Mouse (Mus musculus) liver, embryonic 14.5 days (tissue): ENCODE results near the gene Satb1. TPM values are rescaled to one million over a fixed set of nuclear protein-coding genes. Genes with fewer than 3 reads are reported as not detected.

ENCODE experiments used
- ATAC-seq: fragments of 200-750 bp; cut with Nextera tagmentation; 2 replicates; pipeline ENCODE4 v1.8.0; 2017; ENCODE audit warnings: moderate number of reproducible peaks, mild to moderate bottlenecking, moderate library complexity; ENCODE audit not compliant: insufficient read depth
- DNase-seq, 3 experiments: peaks; one replicate each; pipeline ENCODE4 v3.0.0-alpha.2; 2012 to 2013; ENCODE audit warnings: low read depth in 3 of 3, low spot score in 3 of 3
- H3K27ac ChIP-seq: fragments of 300-500 bp; sonication (generic); 2 replicates; pipeline ENCODE4 v1.5.1; 2014; ENCODE audit warnings: moderate library complexity, mild to moderate bottlenecking, control low read depth, inconsistent platforms
- H3K27me3 ChIP-seq: fragments of 300-500 bp; sonication (generic); 2 replicates; pipeline ENCODE4 v1.6.1; 2014; ENCODE audit warnings: mild to moderate bottlenecking, low read length, moderate library complexity; ENCODE audit not compliant: control insufficient read depth, insufficient read depth
- H3K36me3 ChIP-seq: fragments of 300-500 bp; sonication (generic); replicated peaks from 2 replicates; pipeline ENCODE4 v1.6.1; 2014; ENCODE audit warnings: low read depth; ENCODE audit not compliant: control insufficient read depth, insufficient read depth
- H3K4me1 ChIP-seq, 2 experiments: fragments of 200-500 bp in 1 of 2; fragments of 300-500 bp in 1 of 2; sonication (generic) in 1 of 2; replicated peaks; 2 replicates each; pipeline ENCODE4 v1.6.1; 2012 to 2014; ENCODE audit warnings: antibody characterized with exemption in 1 of 2, inconsistent platforms in 1 of 2, low read length in 1 of 2; ENCODE audit not compliant: control insufficient read depth in 2 of 2, insufficient read depth in 2 of 2
- H3K4me2 ChIP-seq: fragments of 300-500 bp; sonication (generic); 2 replicates; pipeline ENCODE4 v1.6.1; 2014; ENCODE audit warnings: low read depth, mild to moderate bottlenecking, control low read depth, moderate library complexity
- H3K4me3 ChIP-seq, 2 experiments: fragments of 200-500 bp in 1 of 2; fragments of 300-500 bp in 1 of 2; sonication (generic) in 1 of 2; 2 replicates each; pipeline ENCODE4 v1.5.1; 2012 to 2014; ENCODE audit warnings: low read depth in 2 of 2, low read length in 2 of 2, mild to moderate bottlenecking in 2 of 2, control low read depth in 1 of 2, inconsistent platforms in 1 of 2, moderate library complexity in 1 of 2; ENCODE audit not compliant: insufficient read depth in 1 of 2
- H3K9ac ChIP-seq: fragments of 300-500 bp; sonication (generic); replicated peaks from 2 replicates; pipeline ENCODE4 v1.6.1; 2014; ENCODE audit warnings: mild to moderate bottlenecking, control low read depth, moderate library complexity
- H3K9me3 ChIP-seq: fragments of 300-500 bp; sonication (generic); 2 replicates; pipeline ENCODE4 v1.6.1; 2016; ENCODE audit warnings: low read length, mixed read lengths; ENCODE audit not compliant: control insufficient read depth
- CTCF ChIP-seq: IDR thresholded peaks from 2 replicates; pipeline ENCODE4 v1.5.1; 2016; ENCODE audit warnings: antibody characterized with exemption, low read depth, control low read depth
- EP300 ChIP-seq: IDR thresholded peaks from 2 replicates; pipeline ENCODE4 v1.6.1; 2016; ENCODE audit warnings: antibody characterized with exemption, low read depth
- WGBS: fragments of 180-500 bp; shearing (Covaris S2); extraction: QIAGEN DNeasy Blood & Tissue Kit; methylation state at CpG from one replicate; pipeline ENCODE4 v1.1.7; 2014; ENCODE audit not compliant: insufficient replicate concordance; 5-methylcytosine and 5-hydroxymethylcytosine counted together
- polyA plus RNA-seq, 2 experiments: library from polyadenylated mRNA; depleted of rRNA in 1 of 2; stranded (reverse) in 1 of 2; unstranded in 1 of 2; fragments of >200 nt; fragmentation: Nextera tagmentation in 1 of 2; extraction: Ambion mirVana in 1 of 2; gene quantifications; 2 replicates each; pipeline versions ENCODE4 v1.2.1 to v1.2.3; 2012 to 2014

Gene Satb1
- polyA plus RNA-seq, 2 experiments, result 0.74 to 0.96 TPM

DNA sequence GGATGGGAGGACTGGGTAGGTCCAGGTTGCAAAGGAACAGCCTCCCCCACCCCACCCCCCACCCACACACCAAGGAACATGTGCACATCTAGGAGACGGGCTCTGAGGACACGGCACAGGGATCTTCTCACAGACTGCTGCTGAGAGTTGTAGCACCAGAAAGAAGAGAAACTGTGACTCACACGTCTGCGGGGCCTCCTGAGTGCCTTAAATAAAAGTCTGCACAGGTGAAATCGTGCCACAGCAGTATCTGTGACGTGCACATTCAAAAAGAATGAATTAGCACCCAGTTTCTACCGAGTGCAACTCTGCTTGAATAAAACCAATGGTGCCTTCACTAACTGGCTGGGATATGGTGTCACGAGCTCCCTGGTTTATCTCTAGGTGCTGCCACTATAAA, 69.5 kb downstream of the Satb1 start:
- TF ChIP-seq EP300, result no peak
- TF ChIP-seq CTCF, result no peak
- H3K36me3 ChIP-seq, result no peaks in the 10 kb centered on the region
- H3K4me1 ChIP-seq, result no peaks in the 10 kb centered on the region
- H3K9ac ChIP-seq, result no peak overlapping the region
- H3K27ac ChIP-seq, result no peak overlapping the region
- no peak overlapping the region for H3K4me3 ChIP-seq
- no peak overlapping the region for H3K4me2 ChIP-seq
- DNase-seq, result no peak
- H3K27me3 ChIP-seq, result no peaks in the 10 kb centered on the region
- H3K9me3 ChIP-seq, result no peaks in the 10 kb centered on the region
- ATAC-seq, result no peak
- WGBS, result 60% methylated on average over 8 of the region's 8 CpGs

DNA sequence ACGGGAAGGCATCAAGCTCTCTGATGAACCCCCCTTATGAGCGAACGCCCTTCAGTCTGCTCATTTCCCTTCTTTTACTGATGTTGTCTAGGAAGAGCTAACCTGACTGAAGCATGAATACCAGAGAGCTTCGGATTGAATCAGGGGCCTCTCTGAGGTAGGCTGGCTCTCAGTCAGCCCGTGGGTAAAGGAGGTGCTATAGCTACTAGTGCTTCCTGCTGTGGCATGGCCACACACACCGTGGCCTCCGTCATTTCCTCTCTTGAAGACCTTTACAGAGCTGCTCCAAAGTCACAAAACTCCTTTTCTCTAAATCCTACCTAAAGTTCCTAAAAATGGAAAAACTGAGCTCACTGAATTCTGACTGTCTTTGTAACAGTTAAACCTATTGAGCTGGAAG, 70.6 kb downstream of the Satb1 start:
- TF ChIP-seq EP300 (no peak), CTCF (no peak)
- no peak for ATAC-seq
- Histone ChIP-seq H3K4me2 (no peak overlapping the region), H3K9me3 (no peaks in the 10 kb centered on the region), H3K4me3 (no peak overlapping the region), H3K4me1 (no peaks in the 10 kb centered on the region), H3K27ac (no peak overlapping the region), H3K27me3 (no peaks in the 10 kb centered on the region), H3K36me3 (no peaks in the 10 kb centered on the region), H3K9ac (no peak overlapping the region)
- WGBS, result 49% methylated on average over 7 of the region's 7 CpGs
- DNase-seq, result no peak

DNA sequence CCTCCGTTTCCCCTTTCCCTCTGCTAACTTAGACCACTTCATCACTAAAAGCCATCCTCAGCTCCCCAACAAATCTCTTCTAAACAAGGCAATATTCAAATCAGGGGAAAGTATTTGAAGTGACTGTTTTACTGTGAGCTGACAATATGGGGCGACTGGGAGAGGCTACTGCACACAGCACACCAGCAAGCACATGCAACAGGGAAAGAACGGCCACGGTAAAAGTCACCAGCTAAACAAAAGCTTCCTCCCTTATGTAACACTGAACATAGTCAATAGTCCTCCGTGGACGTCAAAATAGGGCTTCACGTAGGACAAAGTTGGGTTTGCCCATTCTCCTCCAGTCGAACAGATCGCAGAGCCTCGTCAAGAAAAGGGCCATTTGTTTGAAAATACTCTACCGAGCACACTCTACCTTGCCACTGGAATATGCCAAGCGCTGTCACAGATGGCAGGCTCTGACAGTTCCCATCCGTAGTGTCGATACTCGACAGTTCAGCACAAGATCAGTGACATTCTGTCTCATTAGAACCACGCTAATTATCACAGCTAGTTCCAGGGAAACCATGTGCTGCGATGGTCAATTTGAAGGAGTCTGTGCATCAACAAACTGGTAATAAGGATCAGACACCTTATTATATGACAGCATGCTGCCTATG, 72.0 kb downstream of the Satb1 start:
- no peak overlapping the region for H3K27ac ChIP-seq
- no peaks in the 10 kb centered on the region for H3K36me3 ChIP-seq
- no peak overlapping the region for H3K9ac ChIP-seq
- H3K4me3 ChIP-seq, result no peak overlapping the region
- no peak overlapping the region for H3K4me2 ChIP-seq
- no peaks in the 10 kb centered on the region for H3K9me3 ChIP-seq
- ATAC-seq (no peak), DNase-seq (no peak)
- H3K4me1 ChIP-seq, result no peaks in the 10 kb centered on the region
- TF ChIP-seq CTCF (no peak), EP300 (no peak)
- no peaks in the 10 kb centered on the region for H3K27me3 ChIP-seq
- 75% methylated on average over 17 of the region's 17 CpGs for WGBS

DNA sequence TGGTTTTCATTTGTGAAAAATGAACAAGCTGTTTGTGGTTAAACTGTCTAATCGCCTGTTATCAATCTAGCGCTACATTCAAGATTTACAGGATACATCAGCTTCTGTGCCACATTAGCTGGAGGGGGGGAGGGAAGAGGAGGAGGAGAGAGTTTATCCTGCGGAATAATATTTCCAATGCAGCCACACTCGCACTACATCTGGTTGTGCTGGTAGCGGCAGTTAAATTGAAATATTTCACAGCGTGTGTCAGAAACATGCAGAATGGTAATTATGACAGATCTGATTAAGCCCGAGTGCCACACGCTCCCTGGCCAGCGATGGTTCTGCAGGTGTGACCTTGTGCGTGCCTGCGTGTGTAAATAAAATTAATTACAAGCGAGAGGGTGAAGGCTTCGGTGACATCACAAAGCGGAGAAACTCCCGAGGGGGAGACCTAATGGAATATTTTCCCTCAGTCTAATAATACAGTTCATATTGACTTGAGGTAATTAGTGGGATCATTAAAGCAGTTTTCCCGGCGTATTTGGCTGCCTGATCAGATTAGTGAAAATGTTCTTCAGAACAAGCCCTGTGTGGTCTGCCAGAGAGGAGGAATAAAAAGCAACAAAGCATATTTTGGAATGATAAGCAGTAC, 72.7 kb downstream of the Satb1 start:
- ATAC-seq (no peak), DNase-seq (no peak)
- H3K4me1 ChIP-seq, result no peaks in the 10 kb centered on the region
- no peaks in the 10 kb centered on the region for H3K27me3 ChIP-seq
- no peaks in the 10 kb centered on the region for H3K9me3 ChIP-seq
- H3K9ac ChIP-seq, result no peak overlapping the region
- WGBS, result 75% methylated on average over 17 of the region's 17 CpGs
- no peak overlapping the region for H3K4me2 ChIP-seq
- no peak overlapping the region for H3K27ac ChIP-seq
- no peaks in the 10 kb centered on the region for H3K36me3 ChIP-seq
- no peak for TF ChIP-seq CTCF
- TF ChIP-seq EP300, result no peak
- H3K4me3 ChIP-seq, result no peak overlapping the region

DNA sequence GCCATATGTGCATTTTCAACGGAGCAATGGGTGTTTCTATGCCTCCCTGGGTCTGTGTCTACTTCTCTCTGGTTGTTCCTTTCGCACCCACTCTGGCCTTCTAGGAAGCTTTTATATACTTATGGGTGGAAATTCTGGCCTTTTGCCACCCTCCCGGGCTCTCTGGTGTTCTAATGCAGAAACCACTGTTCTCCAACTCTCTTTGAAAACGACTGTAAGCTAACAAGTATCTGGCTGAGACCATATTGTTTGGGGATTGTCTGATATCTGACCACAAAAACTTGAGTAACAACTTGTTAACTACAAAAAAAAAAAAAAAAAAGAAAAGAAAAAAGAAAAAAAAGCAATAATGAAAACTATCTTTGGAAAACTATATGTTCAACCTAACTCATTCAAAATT, 73.6 kb downstream of the Satb1 start:
- H3K4me3 ChIP-seq, result no peak overlapping the region
- no peak for DNase-seq
- no peak for ATAC-seq
- no peaks in the 10 kb centered on the region for H3K27me3 ChIP-seq
- WGBS, result 46% methylated on average over 4 of the region's 4 CpGs
- H3K9ac ChIP-seq, result no peak overlapping the region
- H3K4me1 ChIP-seq, result no peaks in the 10 kb centered on the region
- H3K36me3 ChIP-seq, result no peaks in the 10 kb centered on the region
- TF ChIP-seq EP300 (no peak), CTCF (no peak)
- no peak overlapping the region for H3K4me2 ChIP-seq
- H3K27ac ChIP-seq, result no peak overlapping the region
- H3K9me3 ChIP-seq, result no peaks in the 10 kb centered on the region
